Mouse (Mus musculus): ENCODE measurements around the gene Actg1. TPM values are rescaled to one million over a fixed set of nuclear protein-coding genes. Genes with fewer than 3 reads are reported as not detected.
A peak's percentile ranks its signal among the peaks of the same experiment; 100 is the strongest.

Gene Actg1
- total and polyA plus RNA-seq, 2 experiments = 68.0 to 158 TPM

DNA sequence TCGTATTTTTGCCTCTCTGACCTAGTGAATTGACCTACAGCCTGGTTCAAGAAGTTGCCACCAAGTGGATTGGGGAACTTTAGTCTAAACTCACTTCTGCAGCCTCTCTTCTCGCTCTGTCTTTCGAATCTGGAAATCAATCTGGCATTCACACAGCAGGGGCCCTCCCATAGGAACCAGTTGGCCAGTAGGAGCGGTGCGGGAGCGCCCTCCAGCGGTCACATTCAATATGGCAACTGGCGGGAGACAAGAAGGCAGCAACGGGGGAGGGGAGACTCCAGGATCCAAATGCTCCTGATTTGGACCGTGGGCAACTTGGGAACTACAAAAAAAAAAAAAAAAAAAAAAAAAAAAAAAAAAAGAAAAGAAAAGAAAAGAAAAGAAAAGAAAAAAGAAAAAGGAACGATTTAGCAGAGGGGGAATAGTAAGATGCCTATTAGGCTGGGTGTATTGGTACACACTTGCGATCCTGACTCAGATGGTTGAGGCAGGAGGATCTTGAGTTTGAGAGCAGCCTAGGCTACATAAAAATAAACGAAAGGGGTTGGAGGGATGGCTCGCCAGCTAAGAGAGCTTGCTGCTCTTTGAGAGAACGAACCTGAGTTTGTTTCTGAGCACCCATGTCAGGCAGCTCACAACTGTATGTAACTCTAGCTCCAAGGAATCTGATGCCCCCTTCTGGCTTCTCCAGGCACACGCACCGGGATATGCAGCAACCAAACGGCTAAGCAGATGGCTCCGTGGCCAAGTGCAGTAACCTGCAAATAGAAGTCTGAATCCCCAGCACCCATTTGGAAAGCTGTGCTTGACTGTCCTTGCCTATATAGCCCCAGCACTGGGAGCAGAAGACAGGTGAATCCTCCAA lies 40.5 kb downstream of the Actg1 start:
- WGBS = 8% methylated on average over 19 of the region's 19 CpGs
- no peak overlapping the region for H3K4me3 ChIP-seq (ENCODE audit: insufficient read depth, low read depth, low read length)
- H3K9ac ChIP-seq (ENCODE audit: low read depth, low read length) = no peak overlapping the region
- peak; percentile 75 for DNase-seq (ENCODE audit: extremely low read depth, low read depth, low spot score)
- peak; percentile 96 for TF ChIP-seq CTCF (IDR thresholded peaks at IDR 0.05; ENCODE audit: low read depth, low read length)
- TF ChIP-seq POLR2A (IDR thresholded peaks at IDR 0.05; ENCODE audit: extremely low read depth, insufficient read depth, low read length) = no peak
- peaks cover 12% of the 10 kb centered on the region for H3K4me1 ChIP-seq (ENCODE audit: control insufficient read depth, insufficient read depth, low read length)
- no peaks in the 10 kb centered on the region for H3K27me3 ChIP-seq (ENCODE audit: control insufficient read depth, insufficient read depth, low read length)
- H3K27ac ChIP-seq (replicated peaks; ENCODE audit: insufficient read depth, low read depth, low read length) = no peak overlapping the region
- H3K79me2 ChIP-seq (ENCODE audit: control insufficient read depth, insufficient read depth, low read length) = no peaks in the 10 kb centered on the region
- no peaks in the 10 kb centered on the region for H3K36me3 ChIP-seq (ENCODE audit: control insufficient read depth, insufficient read depth, low read length)

DNA sequence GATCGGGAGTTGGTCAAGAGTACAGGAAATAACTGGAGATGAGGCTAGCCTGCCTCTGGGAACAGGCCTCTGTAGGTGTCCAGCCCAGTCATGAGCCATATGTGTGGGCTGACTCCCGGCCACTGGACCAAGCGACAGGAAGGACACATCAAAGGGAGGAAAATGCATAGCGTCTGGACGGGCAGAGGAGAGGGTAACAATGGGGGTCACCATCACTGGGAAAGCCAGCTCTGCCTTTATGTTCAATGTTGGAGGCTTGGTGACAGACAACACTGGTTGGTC lies 41.3 kb downstream of the Actg1 start:
- TF ChIP-seq CTCF (IDR thresholded peaks at IDR 0.05; ENCODE audit: low read depth, low read length) = no peak
- no peak for TF ChIP-seq POLR2A (IDR thresholded peaks at IDR 0.05; ENCODE audit: extremely low read depth, insufficient read depth, low read length)
- WGBS = 55% methylated on average over 5 of the region's 5 CpGs
- Histone ChIP-seq H3K4me1 (ENCODE audit: control insufficient read depth, insufficient read depth, low read length) (peaks cover 12% of the 10 kb centered on the region), H3K79me2 (ENCODE audit: control insufficient read depth, insufficient read depth, low read length) (no peaks in the 10 kb centered on the region), H3K27ac (replicated peaks; ENCODE audit: insufficient read depth, low read depth, low read length) (no peak overlapping the region), H3K9ac (ENCODE audit: low read depth, low read length) (no peak overlapping the region), H3K36me3 (ENCODE audit: control insufficient read depth, insufficient read depth, low read length) (no peaks in the 10 kb centered on the region), H3K27me3 (ENCODE audit: control insufficient read depth, insufficient read depth, low read length) (no peaks in the 10 kb centered on the region), H3K4me3 (ENCODE audit: insufficient read depth, low read depth, low read length) (no peak overlapping the region)
- DNase-seq (ENCODE audit: extremely low read depth, low read depth, low spot score) = no peak

DNA sequence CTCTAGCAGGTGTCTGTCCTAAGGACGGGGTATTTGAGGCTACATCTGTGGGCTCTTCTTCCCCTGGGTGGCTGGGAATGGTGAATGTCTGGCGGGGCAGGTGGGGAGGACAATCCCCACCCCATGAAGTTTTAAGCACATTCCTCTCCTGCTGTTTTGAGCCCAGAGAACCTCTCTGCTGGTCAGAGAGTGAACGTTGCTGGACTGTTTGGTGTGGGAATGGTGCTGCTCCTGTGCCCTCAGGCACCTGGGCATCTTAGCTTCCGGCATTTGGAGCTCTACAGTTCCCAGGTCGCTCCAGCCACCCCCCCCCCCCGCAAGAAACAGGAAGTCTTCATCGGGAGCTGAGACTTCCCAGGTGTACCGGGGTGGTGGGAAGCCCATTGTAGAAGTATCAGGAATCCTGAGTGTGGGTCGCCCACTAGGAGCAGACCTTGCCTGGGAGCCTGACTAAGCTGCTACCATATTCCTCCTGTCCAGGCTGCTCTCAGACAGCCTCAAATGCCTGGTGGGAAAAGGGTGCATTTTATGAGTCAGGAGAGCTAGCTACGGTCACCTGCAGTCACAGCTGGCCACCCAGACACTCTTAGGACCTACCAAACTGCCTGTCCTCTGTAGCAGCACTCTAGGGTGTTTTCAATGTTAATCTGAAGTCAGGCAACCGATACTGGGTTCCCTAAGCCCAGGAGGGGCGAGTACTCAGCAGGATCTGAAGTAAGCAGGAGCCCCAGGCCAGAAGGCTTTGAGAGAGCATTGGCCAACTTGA lies 41.8 kb downstream of the Actg1 start:
- Histone ChIP-seq H3K79me2 (ENCODE audit: control insufficient read depth, insufficient read depth, low read length) (no peaks in the 10 kb centered on the region), H3K9ac (ENCODE audit: low read depth, low read length) (no peak overlapping the region), H3K27me3 (ENCODE audit: control insufficient read depth, insufficient read depth, low read length) (no peaks in the 10 kb centered on the region), H3K27ac (replicated peaks; ENCODE audit: insufficient read depth, low read depth, low read length) (no peak overlapping the region), H3K36me3 (ENCODE audit: control insufficient read depth, insufficient read depth, low read length) (no peaks in the 10 kb centered on the region), H3K4me1 (ENCODE audit: control insufficient read depth, insufficient read depth, low read length) (peaks cover 12% of the 10 kb centered on the region), H3K4me3 (ENCODE audit: insufficient read depth, low read depth, low read length) (no peak overlapping the region)
- TF ChIP-seq POLR2A (IDR thresholded peaks at IDR 0.05; ENCODE audit: extremely low read depth, insufficient read depth, low read length) (no peak), CTCF (IDR thresholded peaks at IDR 0.05; ENCODE audit: low read depth, low read length) (no peak)
- 86% methylated on average over 12 of the region's 12 CpGs for WGBS
- no peak for DNase-seq (ENCODE audit: extremely low read depth, low read depth, low spot score)

DNA sequence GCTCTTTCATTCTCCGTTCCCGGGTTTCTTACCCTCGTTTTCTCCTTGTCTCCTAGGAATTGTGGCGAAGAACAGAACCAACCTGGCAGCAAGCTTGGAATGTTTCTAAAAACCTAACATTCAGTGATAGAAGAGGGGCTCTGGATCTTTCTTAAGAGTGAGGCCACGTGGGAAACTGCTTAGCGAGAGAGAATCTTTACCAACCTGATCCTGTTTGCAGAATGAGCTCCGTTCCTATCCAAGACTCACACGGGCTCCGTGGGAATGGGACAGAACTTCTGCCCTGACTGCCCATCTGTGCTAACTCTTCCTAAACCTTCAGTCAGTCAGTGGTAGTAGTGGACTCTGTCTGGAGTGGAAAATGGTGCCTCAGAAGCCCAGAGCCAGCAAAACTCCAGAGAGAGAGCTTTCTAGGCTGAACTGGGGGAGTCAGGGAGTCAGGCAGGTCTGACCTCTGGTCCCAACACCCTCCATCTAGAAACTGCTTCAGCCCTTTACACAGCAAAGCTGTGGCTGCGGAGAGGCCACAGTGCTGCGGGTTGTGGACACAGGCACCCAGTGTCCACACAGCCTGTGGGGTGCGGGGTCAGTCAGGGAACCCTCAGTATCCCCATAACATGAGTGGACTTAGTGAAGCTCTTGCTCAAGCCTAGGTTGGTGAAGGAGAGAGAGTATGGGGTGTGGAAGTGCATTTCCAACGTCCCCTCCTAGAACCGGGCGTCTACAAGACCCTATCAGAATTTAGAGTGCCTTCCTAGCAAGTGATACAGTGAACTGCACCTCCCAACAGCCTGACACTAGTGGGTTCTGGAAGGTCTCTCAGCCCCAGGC lies 42.6 kb downstream of the Actg1 start:
- peak; percentile 35 for DNase-seq (ENCODE audit: extremely low read depth, low read depth, low spot score)
- no peaks in the 10 kb centered on the region for H3K36me3 ChIP-seq (ENCODE audit: control insufficient read depth, insufficient read depth, low read length)
- TF ChIP-seq POLR2A (IDR thresholded peaks at IDR 0.05; ENCODE audit: extremely low read depth, insufficient read depth, low read length) (no peak), CTCF (IDR thresholded peaks at IDR 0.05; ENCODE audit: low read depth, low read length) (no peak)
- H3K9ac ChIP-seq (ENCODE audit: low read depth, low read length) = peak overlapping the region; percentile 91
- 27% methylated on average over 15 of the region's 15 CpGs for WGBS
- H3K27me3 ChIP-seq (ENCODE audit: control insufficient read depth, insufficient read depth, low read length) = no peaks in the 10 kb centered on the region
- H3K4me1 ChIP-seq (ENCODE audit: control insufficient read depth, insufficient read depth, low read length) = peaks cover 10% of the 10 kb centered on the region
- H3K79me2 ChIP-seq (ENCODE audit: control insufficient read depth, insufficient read depth, low read length) = no peaks in the 10 kb centered on the region
- peak overlapping the region; percentile 85 for H3K4me3 ChIP-seq (ENCODE audit: insufficient read depth, low read depth, low read length)
- peak overlapping the region; percentile 87 for H3K27ac ChIP-seq (replicated peaks; ENCODE audit: insufficient read depth, low read depth, low read length)

DNA sequence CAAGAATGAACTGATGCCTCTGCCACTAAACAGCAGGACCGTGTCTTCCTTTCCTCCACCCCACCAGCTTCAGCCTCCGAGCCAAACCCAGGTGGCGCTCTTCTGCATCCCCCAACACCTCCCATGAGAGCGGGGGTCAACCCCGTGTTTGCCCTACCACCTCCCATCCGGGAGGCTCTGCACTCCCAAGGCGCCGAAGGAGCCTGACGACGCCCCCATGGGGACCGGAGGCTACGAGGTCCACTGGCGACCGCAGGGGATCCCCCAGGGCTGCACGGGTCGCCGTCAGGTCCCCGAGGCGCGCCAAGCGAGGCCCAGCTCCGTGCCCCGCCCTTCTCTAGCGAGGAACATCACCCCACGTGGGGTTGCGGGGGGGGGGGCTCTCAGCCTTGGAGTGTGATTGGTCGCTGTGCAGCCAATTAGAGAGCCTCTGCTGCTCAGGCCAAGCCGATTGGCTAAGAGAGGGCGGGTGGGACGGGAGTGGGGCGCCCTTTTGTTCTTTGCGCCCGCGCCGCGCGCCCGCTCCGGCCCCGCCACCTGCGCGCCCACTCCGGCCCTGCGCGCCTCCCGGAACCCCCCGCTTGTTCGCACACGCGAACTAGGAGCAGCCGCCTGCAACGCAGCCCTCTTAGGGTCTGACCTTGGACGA lies 43.3 kb downstream of the Actg1 start:
- no peaks in the 10 kb centered on the region for H3K36me3 ChIP-seq (ENCODE audit: control insufficient read depth, insufficient read depth, low read length)
- TF ChIP-seq POLR2A (IDR thresholded peaks at IDR 0.05; ENCODE audit: extremely low read depth, insufficient read depth, low read length) (peak; percentile 47; the same call in 1 of the 2 replicates), CTCF (IDR thresholded peaks at IDR 0.05; ENCODE audit: low read depth, low read length) (peak; percentile 45; the same call in 1 of the 2 replicates)
- H3K27me3 ChIP-seq (ENCODE audit: control insufficient read depth, insufficient read depth, low read length) = no peaks in the 10 kb centered on the region
- DNase-seq (ENCODE audit: extremely low read depth, low read depth, low spot score) = peak; percentile 83
- peaks cover 10% of the 10 kb centered on the region for H3K4me1 ChIP-seq (ENCODE audit: control insufficient read depth, insufficient read depth, low read length)
- H3K79me2 ChIP-seq (ENCODE audit: control insufficient read depth, insufficient read depth, low read length) = no peaks in the 10 kb centered on the region
- WGBS = under 1% methylated on average over 53 of the region's 53 CpGs
- peak overlapping the region; percentile 85 for H3K4me3 ChIP-seq (ENCODE audit: insufficient read depth, low read depth, low read length)
- H3K27ac ChIP-seq (replicated peaks; ENCODE audit: insufficient read depth, low read depth, low read length) = peak overlapping the region; percentile 87
- peak overlapping the region; percentile 91 for H3K9ac ChIP-seq (ENCODE audit: low read depth, low read length)
